Mouse (Mus musculus): ENCODE data around the gene Slc28a1. TPM values are rescaled to one million over a fixed set of nuclear protein-coding genes. Genes with fewer than 3 reads are reported as not detected.
"Not testable (repeated sequence)": the region's sequence is repeated elsewhere in the genome, so short reads cannot be mapped to it uniquely, and the experiment has no call there.

Slc28a1 gene
- total and polyA plus RNA-seq, 2 experiments = 0.24 to 0.28 TPM

- TF ChIP-seq CTCF (IDR thresholded peaks at IDR 0.05; ENCODE audit: low read depth, low read length) (no peak), POLR2A (IDR thresholded peaks at IDR 0.05; ENCODE audit: extremely low read depth, insufficient read depth, low read length) (no peak)
- H3K36me3 ChIP-seq (ENCODE audit: control insufficient read depth, insufficient read depth, low read length) = no peaks in the 10 kb centered on the region
- H3K27me3 ChIP-seq (ENCODE audit: control insufficient read depth, insufficient read depth, low read length) = no peaks in the 10 kb centered on the region
- H3K4me3 ChIP-seq (ENCODE audit: insufficient read depth, low read depth, low read length) = no peak overlapping the region
- H3K9ac ChIP-seq (ENCODE audit: low read depth, low read length) = no peak overlapping the region
- H3K27ac ChIP-seq (replicated peaks; ENCODE audit: insufficient read depth, low read depth, low read length) = no peak overlapping the region
- DNase-seq (ENCODE audit: extremely low read depth, low read depth, low spot score) = no peak
- H3K79me2 ChIP-seq (ENCODE audit: control insufficient read depth, insufficient read depth, low read length) = no peaks in the 10 kb centered on the region
- H3K4me1 ChIP-seq (ENCODE audit: control insufficient read depth, insufficient read depth, low read length) = no peaks in the 10 kb centered on the region
These were observed 68.6 kb downstream of the Slc28a1 start for GRCm38 (mm10) chr7:81183181-81183580.

GRCm38 (mm10) chr7:81184136-81184535, 69.5 kb downstream of the Slc28a1 start:
- DNase-seq (ENCODE audit: extremely low read depth, low read depth, low spot score) = no peak
- Histone ChIP-seq H3K36me3 (ENCODE audit: control insufficient read depth, insufficient read depth, low read length) (no peaks in the 10 kb centered on the region), H3K4me1 (ENCODE audit: control insufficient read depth, insufficient read depth, low read length) (no peaks in the 10 kb centered on the region), H3K4me3 (ENCODE audit: insufficient read depth, low read depth, low read length) (no peak overlapping the region), H3K27ac (replicated peaks; ENCODE audit: insufficient read depth, low read depth, low read length) (no peak overlapping the region), H3K79me2 (ENCODE audit: control insufficient read depth, insufficient read depth, low read length) (no peaks in the 10 kb centered on the region), H3K9ac (ENCODE audit: low read depth, low read length) (no peak overlapping the region), H3K27me3 (ENCODE audit: control insufficient read depth, insufficient read depth, low read length) (no peaks in the 10 kb centered on the region)
- 98% methylated on average over 2 of the region's 2 CpGs for WGBS
- TF ChIP-seq POLR2A (IDR thresholded peaks at IDR 0.05; ENCODE audit: extremely low read depth, insufficient read depth, low read length) = no peak
- TF ChIP-seq CTCF (IDR thresholded peaks at IDR 0.05; ENCODE audit: low read depth, low read length) = no peak

GRCm38 (mm10) chr7:81184651-81185050, 70.1 kb downstream of the Slc28a1 start:
- no peaks in the 10 kb centered on the region for H3K79me2 ChIP-seq (ENCODE audit: control insufficient read depth, insufficient read depth, low read length)
- no peaks in the 10 kb centered on the region for H3K27me3 ChIP-seq (ENCODE audit: control insufficient read depth, insufficient read depth, low read length)
- DNase-seq (ENCODE audit: extremely low read depth, low read depth, low spot score) = no peak
- no peaks in the 10 kb centered on the region for H3K36me3 ChIP-seq (ENCODE audit: control insufficient read depth, insufficient read depth, low read length)
- H3K4me3 ChIP-seq (ENCODE audit: insufficient read depth, low read depth, low read length) = no peak overlapping the region
- WGBS = 100% methylated on average over 1 of the region's 1 CpGs
- no peak overlapping the region for H3K27ac ChIP-seq (replicated peaks; ENCODE audit: insufficient read depth, low read depth, low read length)
- no peaks in the 10 kb centered on the region for H3K4me1 ChIP-seq (ENCODE audit: control insufficient read depth, insufficient read depth, low read length)
- TF ChIP-seq POLR2A (IDR thresholded peaks at IDR 0.05; ENCODE audit: extremely low read depth, insufficient read depth, low read length) (no peak), CTCF (IDR thresholded peaks at IDR 0.05; ENCODE audit: low read depth, low read length) (no peak)
- H3K9ac ChIP-seq (ENCODE audit: low read depth, low read length) = no peak overlapping the region

- H3K4me3 ChIP-seq (ENCODE audit: insufficient read depth, low read depth, low read length); H3K4me1 ChIP-seq (ENCODE audit: control insufficient read depth, insufficient read depth, low read length); H3K79me2 ChIP-seq (ENCODE audit: control insufficient read depth, insufficient read depth, low read length); H3K27me3 ChIP-seq (ENCODE audit: control insufficient read depth, insufficient read depth, low read length); H3K27ac ChIP-seq (replicated peaks; ENCODE audit: insufficient read depth, low read depth, low read length); H3K36me3 ChIP-seq (ENCODE audit: control insufficient read depth, insufficient read depth, low read length); H3K9ac ChIP-seq (ENCODE audit: low read depth, low read length): not testable (repeated sequence)
- peak; percentile 73 for DNase-seq (ENCODE audit: extremely low read depth, low read depth, low spot score)
These were observed 71.4 kb downstream of the Slc28a1 start for GRCm38 (mm10) chr7:81186036-81186435.

DNA sequence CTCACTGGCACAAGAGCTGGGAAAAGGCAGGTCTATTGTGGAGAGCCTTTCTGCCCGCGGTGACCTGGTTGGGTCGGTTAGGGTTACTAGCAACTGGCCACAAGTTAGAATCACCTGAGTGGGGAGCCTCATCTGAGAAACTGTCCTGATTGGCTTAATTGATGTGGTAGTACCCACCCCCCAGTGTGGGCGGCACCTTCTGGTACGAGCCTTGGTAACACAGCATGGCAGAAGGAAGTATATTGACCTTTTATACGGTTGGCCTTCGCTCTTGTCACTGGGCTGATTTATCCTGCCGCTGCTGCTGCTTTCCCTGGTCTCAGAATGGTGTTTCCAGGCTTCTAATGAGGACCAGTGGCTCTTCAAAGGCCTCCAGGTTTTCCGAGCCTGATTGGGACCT, 74.6 kb downstream of the Slc28a1 start:
- 60% methylated on average over 9 of the region's 9 CpGs for WGBS
- H3K4me3 ChIP-seq (ENCODE audit: insufficient read depth, low read depth, low read length) = no peak overlapping the region
- no peaks in the 10 kb centered on the region for H3K4me1 ChIP-seq (ENCODE audit: control insufficient read depth, insufficient read depth, low read length)
- TF ChIP-seq POLR2A (IDR thresholded peaks at IDR 0.05; ENCODE audit: extremely low read depth, insufficient read depth, low read length) (no peak), CTCF (IDR thresholded peaks at IDR 0.05; ENCODE audit: low read depth, low read length) (no peak)
- H3K27ac ChIP-seq (replicated peaks; ENCODE audit: insufficient read depth, low read depth, low read length) = peak overlapping the region; percentile 54
- no peak overlapping the region for H3K9ac ChIP-seq (ENCODE audit: low read depth, low read length)
- H3K79me2 ChIP-seq (ENCODE audit: control insufficient read depth, insufficient read depth, low read length) = no peaks in the 10 kb centered on the region
- H3K36me3 ChIP-seq (ENCODE audit: control insufficient read depth, insufficient read depth, low read length) = no peaks in the 10 kb centered on the region
- no peaks in the 10 kb centered on the region for H3K27me3 ChIP-seq (ENCODE audit: control insufficient read depth, insufficient read depth, low read length)
- DNase-seq (ENCODE audit: extremely low read depth, low read depth, low spot score) = peak; percentile 93

GRCm38 (mm10) chr7:81195509-81195908, 80.9 kb downstream of the Slc28a1 start:
- WGBS = 62% methylated on average over 4 of the region's 4 CpGs
- no peak for TF ChIP-seq POLR2A (IDR thresholded peaks at IDR 0.05; ENCODE audit: extremely low read depth, insufficient read depth, low read length)

More at GRCm38 (mm10) chr7:81195509-81195908, 80.9 kb downstream of the Slc28a1 start:
- no peaks in the 10 kb centered on the region for H3K27me3 ChIP-seq (ENCODE audit: control insufficient read depth, insufficient read depth, low read length)
- no peak overlapping the region for H3K4me3 ChIP-seq (ENCODE audit: insufficient read depth, low read depth, low read length)
- DNase-seq (ENCODE audit: extremely low read depth, low read depth, low spot score) = no peak
- H3K36me3 ChIP-seq (ENCODE audit: control insufficient read depth, insufficient read depth, low read length) = no peaks in the 10 kb centered on the region
- peaks cover 2% of the 10 kb centered on the region; the same call in 1 of the 2 replicates for H3K4me1 ChIP-seq (ENCODE audit: control insufficient read depth, insufficient read depth, low read length)
- no peak overlapping the region for H3K9ac ChIP-seq (ENCODE audit: low read depth, low read length)
- H3K79me2 ChIP-seq (ENCODE audit: control insufficient read depth, insufficient read depth, low read length) = no peaks in the 10 kb centered on the region
- H3K27ac ChIP-seq (replicated peaks; ENCODE audit: insufficient read depth, low read depth, low read length) = no peak overlapping the region
